Mouse (Mus musculus) liver, embryonic 12.5 days (tissue): ENCODE measurements around the gene Pef1. TPM values are rescaled to one million over a fixed set of nuclear protein-coding genes. Genes with fewer than 3 reads are reported as not detected.

Experiments
- ATAC-seq: fragments of 200-750 bp; cut with Nextera tagmentation; 2 replicates; pipeline ENCODE4 v1.8.0; 2017; ENCODE audit warnings: moderate number of reproducible peaks, mild to moderate bottlenecking, moderate library complexity
- H3K27ac ChIP-seq: fragments of 300-500 bp; sonication (generic); 2 replicates; pipeline ENCODE4 v1.5.1; 2016; ENCODE audit warnings: mild to moderate bottlenecking
- H3K27me3 ChIP-seq: fragments of 300-500 bp; sonication (generic); replicated peaks from 2 replicates; pipeline ENCODE4 v1.6.1; 2016; ENCODE audit warnings: mild to moderate bottlenecking, moderate library complexity
- H3K36me3 ChIP-seq: fragments of 300-500 bp; sonication (generic); 2 replicates; pipeline ENCODE4 v1.6.1; 2016; ENCODE audit warnings: mild to moderate bottlenecking, moderate library complexity
- H3K4me1 ChIP-seq: fragments of 300-500 bp; sonication (generic); 2 replicates; pipeline ENCODE4 v1.6.1; 2016
- H3K4me2 ChIP-seq: fragments of 300-500 bp; sonication (generic); 2 replicates; pipeline ENCODE4 v1.6.1; 2016; ENCODE audit warnings: mild to moderate bottlenecking, moderate library complexity
- H3K4me3 ChIP-seq: fragments of 300-500 bp; sonication (generic); 2 replicates; pipeline ENCODE4 v1.5.1; 2016; ENCODE audit warnings: mild to moderate bottlenecking, moderate library complexity
- H3K9ac ChIP-seq: fragments of 300-500 bp; sonication (generic); 2 replicates; pipeline ENCODE4 v1.6.1; 2016; ENCODE audit warnings: mild to moderate bottlenecking, moderate library complexity
- H3K9me3 ChIP-seq: fragments of 300-500 bp; sonication (generic); replicated peaks from 2 replicates; pipeline ENCODE4 v1.6.1; 2016; ENCODE audit warnings: mild to moderate bottlenecking, moderate library complexity
- WGBS: fragments of 180-500 bp; shearing (Covaris S2); methylation state at CpG from one replicate; pipeline ENCODE4 v1.1.7; 2016; ENCODE audit not compliant: insufficient replicate concordance; 5-methylcytosine and 5-hydroxymethylcytosine counted together
- polyA plus RNA-seq: library from polyadenylated mRNA; unstranded; fragments of >200 nt; fragmentation: Nextera tagmentation; extraction: Ambion mirVana; gene quantifications from 2 replicates; pipeline ENCODE4 v1.2.1, GENCODE M21; 2016

Gene Pef1
- polyA plus RNA-seq, 1 experiment from 2014 or later = 42.5 TPM

- Histone ChIP-seq H3K27ac (no peak overlapping the region), H3K4me3 (no peak overlapping the region), H3K27me3 (peaks cover 45% of the 10 kb centered on the region), H3K4me2 (no peak overlapping the region), H3K9ac (no peak overlapping the region), H3K4me1 (peaks cover 16% of the 10 kb centered on the region), H3K9me3 (peaks cover 4% of the 10 kb centered on the region; the same call in 1 of the 2 replicates), H3K36me3 (no peaks in the 10 kb centered on the region)
- 60% methylated on average over 12 of the region's 12 CpGs for WGBS
- ATAC-seq = no peak
Measured at GRCm38 (mm10) chr4:130103632-130104031, 1.3 kb downstream of the Pef1 start.

GRCm38 (mm10) chr4:130104584-130104983 is 2.2 kb downstream of the Pef1 start:
- Histone ChIP-seq H3K9ac (no peak overlapping the region), H3K4me1 (peaks cover 25% of the 10 kb centered on the region), H3K27ac (no peak overlapping the region), H3K27me3 (peaks cover 37% of the 10 kb centered on the region), H3K36me3 (no peaks in the 10 kb centered on the region), H3K4me2 (no peak overlapping the region), H3K9me3 (peaks cover 4% of the 10 kb centered on the region; the same call in 1 of the 2 replicates), H3K4me3 (no peak overlapping the region)
- no peak for ATAC-seq
- 37% methylated on average over 4 of the region's 4 CpGs for WGBS

- 13% methylated on average over 14 of the region's 14 CpGs for WGBS
- H3K9me3 ChIP-seq = peaks cover 4% of the 10 kb centered on the region; the same call in 1 of the 2 replicates
- peaks cover 2% of the 10 kb centered on the region; the same call in 1 of the 2 replicates for H3K36me3 ChIP-seq
- ATAC-seq = peak; percentile 53; the same call in 1 of the 2 replicates
- H3K9ac ChIP-seq = peak overlapping the region; percentile 46
- peaks cover 14% of the 10 kb centered on the region for H3K27me3 ChIP-seq
- peak overlapping the region; percentile 83 for H3K4me3 ChIP-seq
- H3K27ac ChIP-seq = peak overlapping the region; percentile 69
- peaks cover 49% of the 10 kb centered on the region for H3K4me1 ChIP-seq
- peak overlapping the region; percentile 72 for H3K4me2 ChIP-seq
Measured at GRCm38 (mm10) chr4:130107065-130107443, 4.7 kb downstream of the Pef1 start.

- ATAC-seq = peak; percentile 91
- Histone ChIP-seq H3K9ac (peak overlapping the region; percentile 77), H3K9me3 (peaks cover 4% of the 10 kb centered on the region; the same call in 1 of the 2 replicates), H3K27me3 (peaks cover 9% of the 10 kb centered on the region), H3K27ac (peak overlapping the region; percentile 90), H3K4me3 (peak overlapping the region; percentile 83), H3K4me2 (peak overlapping the region; percentile 72), H3K4me1 (peaks cover 55% of the 10 kb centered on the region), H3K36me3 (peaks cover 2% of the 10 kb centered on the region; the same call in 1 of the 2 replicates)
- under 1% methylated on average over 39 of the region's 39 CpGs for WGBS
Measured at GRCm38 (mm10) chr4:130107444-130108131, 5.2 kb downstream of the Pef1 start.

GRCm38 (mm10) chr4:130108929-130109328 is 6.6 kb downstream of the Pef1 start:
- no peak for ATAC-seq
- peaks cover 10% of the 10 kb centered on the region; the same call in 1 of the 2 replicates for H3K36me3 ChIP-seq
- H3K4me3 ChIP-seq = peak overlapping the region; percentile 83
- WGBS = 56% methylated on average over 3 of the region's 3 CpGs
- peak overlapping the region; percentile 72 for H3K4me2 ChIP-seq
- H3K9ac ChIP-seq = peak overlapping the region; percentile 77
- peaks cover 64% of the 10 kb centered on the region for H3K4me1 ChIP-seq
- peak overlapping the region; percentile 38; the same call in 1 of the 2 replicates for H3K27ac ChIP-seq
- H3K27me3 ChIP-seq = no peaks in the 10 kb centered on the region
- peaks cover under 1% of the 10 kb centered on the region; the same call in 1 of the 2 replicates for H3K9me3 ChIP-seq

- Histone ChIP-seq H3K36me3 (peaks cover 10% of the 10 kb centered on the region; the same call in 1 of the 2 replicates), H3K4me1 (peaks cover 60% of the 10 kb centered on the region), H3K4me2 (peak overlapping the region; percentile 72; the same call in 1 of the 2 replicates), H3K4me3 (no peak overlapping the region), H3K9ac (no peak overlapping the region), H3K9me3 (no peaks in the 10 kb centered on the region), H3K27ac (no peak overlapping the region), H3K27me3 (no peaks in the 10 kb centered on the region)
- ATAC-seq = no peak
- 81% methylated on average over 9 of the region's 9 CpGs for WGBS
Measured at GRCm38 (mm10) chr4:130109666-130110065, 7.3 kb downstream of the Pef1 start.

- WGBS = 85% methylated on average over 7 of the region's 7 CpGs
- no peaks in the 10 kb centered on the region for H3K27me3 ChIP-seq
- H3K36me3 ChIP-seq = peaks cover 10% of the 10 kb centered on the region; the same call in 1 of the 2 replicates
- H3K4me3 ChIP-seq = no peak overlapping the region
- no peak overlapping the region for H3K9ac ChIP-seq
- ATAC-seq = no peak
- peaks cover 58% of the 10 kb centered on the region for H3K4me1 ChIP-seq
- H3K27ac ChIP-seq = no peak overlapping the region
- no peaks in the 10 kb centered on the region for H3K9me3 ChIP-seq
- H3K4me2 ChIP-seq = no peak overlapping the region
Measured at GRCm38 (mm10) chr4:130110091-130110490, 7.7 kb downstream of the Pef1 start.

GRCm38 (mm10) chr4:130112299-130112698 is 9.9 kb downstream of the Pef1 start:
- ATAC-seq = peak; percentile 40; the same call in 1 of the 2 replicates
- WGBS = 62% methylated on average over 7 of the region's 7 CpGs
- H3K4me3 ChIP-seq = no peak overlapping the region
- H3K9ac ChIP-seq = no peak overlapping the region
- peaks cover 54% of the 10 kb centered on the region for H3K4me1 ChIP-seq
- H3K36me3 ChIP-seq = peaks cover 16% of the 10 kb centered on the region; the same call in 1 of the 2 replicates
- no peaks in the 10 kb centered on the region for H3K27me3 ChIP-seq
- no peaks in the 10 kb centered on the region for H3K9me3 ChIP-seq
- H3K27ac ChIP-seq = peak overlapping the region; percentile 41
- H3K4me2 ChIP-seq = no peak overlapping the region; the same call in 1 of the 2 replicates

- ATAC-seq = no peak
- peak overlapping the region; percentile 41; the same call in 1 of the 2 replicates for H3K27ac ChIP-seq
- H3K4me2 ChIP-seq = no peak overlapping the region
Measured at GRCm38 (mm10) chr4:130112732-130113131, 10.4 kb downstream of the Pef1 start.

GRCm38 (mm10) chr4:130120752-130121151 is 18.4 kb downstream of the Pef1 start:
- Histone ChIP-seq H3K9ac (no peak overlapping the region), H3K4me3 (no peak overlapping the region), H3K36me3 (peaks cover 54% of the 10 kb centered on the region), H3K4me2 (no peak overlapping the region), H3K27me3 (no peaks in the 10 kb centered on the region), H3K4me1 (no peaks in the 10 kb centered on the region), H3K9me3 (no peaks in the 10 kb centered on the region), H3K27ac (no peak overlapping the region)
- WGBS = 53% methylated on average over 4 of the region's 4 CpGs
- no peak for ATAC-seq

More at GRCm38 (mm10) chr4:130112732-130113131, 10.4 kb downstream of the Pef1 start:
- Histone ChIP-seq H3K9me3 (no peaks in the 10 kb centered on the region), H3K27me3 (no peaks in the 10 kb centered on the region), H3K4me1 (peaks cover 54% of the 10 kb centered on the region), H3K36me3 (peaks cover 16% of the 10 kb centered on the region; the same call in 1 of the 2 replicates), H3K9ac (no peak overlapping the region), H3K4me3 (no peak overlapping the region)
- 89% methylated on average over 1 of the region's 1 CpGs for WGBS

- H3K36me3 ChIP-seq = peaks cover 61% of the 10 kb centered on the region
- H3K4me1 ChIP-seq = no peaks in the 10 kb centered on the region
- ATAC-seq = no peak
- no peaks in the 10 kb centered on the region for H3K27me3 ChIP-seq
- H3K9ac ChIP-seq = no peak overlapping the region
- 84% methylated on average over 8 of the region's 8 CpGs for WGBS
- H3K4me2 ChIP-seq = no peak overlapping the region
- no peaks in the 10 kb centered on the region for H3K9me3 ChIP-seq
- no peak overlapping the region for H3K4me3 ChIP-seq
- H3K27ac ChIP-seq = no peak overlapping the region
Measured at GRCm38 (mm10) chr4:130121560-130121959, 19.2 kb downstream of the Pef1 start.

- no peak overlapping the region for H3K27ac ChIP-seq
- 82% methylated on average over 5 of the region's 5 CpGs for WGBS
- H3K36me3 ChIP-seq = peaks cover 76% of the 10 kb centered on the region
Measured at GRCm38 (mm10) chr4:130123020-130123419, 20.7 kb downstream of the Pef1 start.

More at GRCm38 (mm10) chr4:130123020-130123419, 20.7 kb downstream of the Pef1 start:
- Histone ChIP-seq H3K4me3 (no peak overlapping the region), H3K27me3 (no peaks in the 10 kb centered on the region), H3K4me2 (no peak overlapping the region), H3K9me3 (no peaks in the 10 kb centered on the region), H3K4me1 (peaks cover 3% of the 10 kb centered on the region; the same call in 1 of the 2 replicates), H3K9ac (no peak overlapping the region)
- no peak for ATAC-seq
